Mouse (Mus musculus): ENCODE data around the gene Ikbke. TPM values are rescaled to one million over a fixed set of nuclear protein-coding genes. Genes with fewer than 3 reads are reported as not detected.

Ikbke gene
- total RNA-seq, 1 experiment, result 4.2 TPM

DNA sequence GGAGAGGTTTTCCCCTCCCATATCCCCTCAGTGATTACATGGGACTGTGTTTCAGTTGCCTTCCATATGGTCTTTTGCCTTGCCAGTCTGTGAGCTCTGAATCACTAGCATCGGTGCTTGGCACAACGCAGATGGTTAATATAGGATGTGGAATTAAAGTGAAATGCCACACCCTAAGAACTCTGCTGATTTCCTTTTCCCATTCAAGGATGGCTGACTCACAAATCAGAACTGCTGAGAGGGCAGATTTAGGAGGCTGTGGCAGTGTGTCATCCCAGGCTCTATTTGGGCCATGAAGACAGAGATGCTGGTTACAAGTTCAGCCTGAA is 14.5 kb upstream of the Ikbke start:
- peaks cover 17% of the 10 kb centered on the region for H3K36me3 ChIP-seq (ENCODE audit: control insufficient read depth, insufficient read depth, low read length, poor library complexity, severe bottlenecking)
- TF ChIP-seq MAFK (IDR thresholded peaks at IDR 0.05; ENCODE audit: insufficient read depth, low read depth, low read length) (peak; percentile 51; the same call in 1 of the 2 replicates), ZNF384 (IDR thresholded peaks at IDR 0.05; ENCODE audit: low read depth, low read length) (no peak), HCFC1 (IDR thresholded peaks at IDR 0.05; ENCODE audit: borderline replicate concordance, insufficient read depth, low read length) (no peak)
- in situ Hi-C loops (cut with MboI; ENCODE audit: low sequenced_read_pairs in 2 of 2, unreplicated experiment in 2 of 2), result loop anchor here (10.0 to 25.0 kb wide), 2 partner anchors 261 to 268 kb away; no protein-coding TSS in a partner anchor

DNA sequence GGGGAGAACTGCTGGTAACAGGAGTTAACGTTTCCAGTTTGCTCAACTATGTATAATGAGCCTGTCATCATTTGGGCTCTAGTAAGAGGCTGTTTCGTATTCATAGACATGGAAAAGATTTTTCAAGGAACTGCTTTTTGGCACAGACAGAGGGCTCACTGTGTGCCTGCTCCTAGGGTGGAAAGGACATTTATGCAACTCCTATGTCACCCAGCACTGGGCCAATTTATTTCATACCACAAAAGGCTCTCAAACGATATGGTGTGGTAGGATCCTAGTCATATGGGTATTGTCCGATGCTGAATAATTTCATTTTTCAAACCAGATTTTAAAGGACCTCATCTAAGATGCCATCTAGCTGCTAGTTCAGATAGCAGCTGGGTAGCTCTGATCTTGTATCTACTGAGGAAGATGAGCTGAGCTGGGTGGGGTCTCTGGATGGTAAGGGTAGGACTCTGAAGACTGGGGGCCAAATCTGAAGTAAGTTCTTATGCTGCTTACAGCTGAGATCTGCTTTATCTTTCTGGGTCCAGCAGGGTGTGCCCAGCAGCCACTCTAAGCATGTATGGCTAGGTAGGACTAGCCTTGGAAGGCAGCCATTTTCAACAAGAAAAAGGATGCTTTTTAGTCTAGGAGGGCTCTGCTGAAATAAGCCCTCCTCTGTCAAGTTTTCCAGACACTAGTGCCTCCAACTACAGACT is 14.0 kb upstream of the Ikbke start:
- no peak overlapping the region for H3K4me3 ChIP-seq (ENCODE audit: insufficient read depth in 1 of 2, low read depth in 1 of 2, low read length in 2 of 2, poor library complexity in 1 of 2, severe bottlenecking in 1 of 2)
- no peak overlapping the region for H3K9ac ChIP-seq (ENCODE audit: insufficient read depth, low read depth, low read length, poor library complexity, severe bottlenecking)
- no peak overlapping the region for H3K27ac ChIP-seq (ENCODE audit: insufficient read depth, low read depth, low read length, poor library complexity, severe bottlenecking)
- in situ Hi-C loops (cut with MboI; ENCODE audit: low sequenced_read_pairs in 2 of 2, unreplicated experiment in 2 of 2), result loop anchor here (10.0 to 25.0 kb wide), 2 partner anchors 261 to 269 kb away; no protein-coding TSS in a partner anchor
- DNase-seq (ENCODE audit: low read depth, low spot score), result no peak
- TF ChIP-seq ZNF384 (IDR thresholded peaks at IDR 0.05; ENCODE audit: low read depth, low read length) (no peak), CHD2 (IDR thresholded peaks at IDR 0.05; ENCODE audit: low read depth, low read length) (no peak), HCFC1 (IDR thresholded peaks at IDR 0.05; ENCODE audit: borderline replicate concordance, insufficient read depth, low read length) (no peak), ZC3H11A (IDR thresholded peaks at IDR 0.05; ENCODE audit: borderline replicate concordance, low read depth, low read length) (no peak), MAFK (IDR thresholded peaks at IDR 0.05; ENCODE audit: insufficient read depth, low read depth, low read length) (no peak)
- H3K36me3 ChIP-seq (ENCODE audit: control insufficient read depth, insufficient read depth, low read length, poor library complexity, severe bottlenecking), result peaks cover 20% of the 10 kb centered on the region
- no peaks in the 10 kb centered on the region for H3K4me1 ChIP-seq (ENCODE audit: control insufficient read depth in 2 of 2, insufficient read depth in 2 of 2, low read length in 2 of 2, poor library complexity in 1 of 2)
- H3K9me3 ChIP-seq (ENCODE audit: control insufficient read depth, insufficient read depth, low read depth, low read length), result no peaks in the 10 kb centered on the region

More for the DNA sequence above, 14.5 kb upstream of the Ikbke start:
- no peaks in the 10 kb centered on the region for H3K4me1 ChIP-seq (ENCODE audit: control insufficient read depth in 2 of 2, insufficient read depth in 2 of 2, low read length in 2 of 2, poor library complexity in 1 of 2)
- no peaks in the 10 kb centered on the region for H3K9me3 ChIP-seq (ENCODE audit: control insufficient read depth, insufficient read depth, low read depth, low read length)
- no peak for DNase-seq (ENCODE audit: low read depth, low spot score)
- H3K4me3 ChIP-seq (ENCODE audit: insufficient read depth in 1 of 2, low read depth in 1 of 2, low read length in 2 of 2, poor library complexity in 1 of 2, severe bottlenecking in 1 of 2), result no peak overlapping the region
- no peak overlapping the region for H3K9ac ChIP-seq (ENCODE audit: insufficient read depth, low read depth, low read length, poor library complexity, severe bottlenecking)
- H3K27ac ChIP-seq (ENCODE audit: insufficient read depth, low read depth, low read length, poor library complexity, severe bottlenecking), result no peak overlapping the region

DNA sequence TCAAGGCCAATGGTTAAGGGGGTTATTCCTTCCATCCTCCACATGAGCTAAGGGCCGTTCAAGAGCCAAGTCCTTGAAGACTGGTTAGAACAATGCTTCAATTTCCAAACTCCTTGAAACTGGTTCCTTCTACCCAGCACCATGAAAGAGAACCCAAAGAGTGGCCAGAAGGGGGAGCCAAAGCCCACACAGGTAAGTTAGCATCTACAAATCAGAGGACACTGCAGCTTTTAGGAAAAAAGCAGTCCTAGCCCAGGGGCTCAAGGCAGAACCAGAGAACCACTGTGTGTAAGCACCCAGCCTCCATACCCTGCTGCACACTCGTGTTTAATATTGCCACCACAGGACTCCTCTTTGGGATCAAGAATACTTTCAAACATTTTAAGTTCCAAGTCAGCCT is 11.2 kb upstream of the Ikbke start:
- H3K27ac ChIP-seq (ENCODE audit: insufficient read depth, low read depth, low read length, poor library complexity, severe bottlenecking), result no peak overlapping the region
- DNase-seq (ENCODE audit: low read depth, low spot score), result peak; percentile 69
- H3K36me3 ChIP-seq (ENCODE audit: control insufficient read depth, insufficient read depth, low read length, poor library complexity, severe bottlenecking), result peaks cover 11% of the 10 kb centered on the region; the same call in 1 of the 2 replicates
- TF ChIP-seq ZNF384 (IDR thresholded peaks at IDR 0.05; ENCODE audit: low read depth, low read length), result no peak
- no peak for TF ChIP-seq HCFC1 (IDR thresholded peaks at IDR 0.05; ENCODE audit: borderline replicate concordance, insufficient read depth, low read length)
- TF ChIP-seq ZC3H11A (IDR thresholded peaks at IDR 0.05; ENCODE audit: borderline replicate concordance, low read depth, low read length), result no peak
- no peak for TF ChIP-seq CHD2 (IDR thresholded peaks at IDR 0.05; ENCODE audit: low read depth, low read length)
- in situ Hi-C loops (cut with MboI; ENCODE audit: low sequenced_read_pairs in 2 of 2, unreplicated experiment in 2 of 2), result loop anchor here (10.0 to 25.0 kb wide), 2 partner anchors 264 to 272 kb away; no protein-coding TSS in a partner anchor
- H3K4me1 ChIP-seq (ENCODE audit: control insufficient read depth in 2 of 2, insufficient read depth in 2 of 2, low read length in 2 of 2, poor library complexity in 1 of 2), result 0 out of 4 replicates have a peak, but pooled peaks cover 0 to 2% of the 10 kb centered on the region in 2 experiments
- H3K4me3 ChIP-seq (ENCODE audit: insufficient read depth in 1 of 2, low read depth in 1 of 2, low read length in 2 of 2, poor library complexity in 1 of 2, severe bottlenecking in 1 of 2), result no peak overlapping the region
- H3K9me3 ChIP-seq (ENCODE audit: control insufficient read depth, insufficient read depth, low read depth, low read length), result no peaks in the 10 kb centered on the region
- no peak overlapping the region for H3K9ac ChIP-seq (ENCODE audit: insufficient read depth, low read depth, low read length, poor library complexity, severe bottlenecking)

DNA sequence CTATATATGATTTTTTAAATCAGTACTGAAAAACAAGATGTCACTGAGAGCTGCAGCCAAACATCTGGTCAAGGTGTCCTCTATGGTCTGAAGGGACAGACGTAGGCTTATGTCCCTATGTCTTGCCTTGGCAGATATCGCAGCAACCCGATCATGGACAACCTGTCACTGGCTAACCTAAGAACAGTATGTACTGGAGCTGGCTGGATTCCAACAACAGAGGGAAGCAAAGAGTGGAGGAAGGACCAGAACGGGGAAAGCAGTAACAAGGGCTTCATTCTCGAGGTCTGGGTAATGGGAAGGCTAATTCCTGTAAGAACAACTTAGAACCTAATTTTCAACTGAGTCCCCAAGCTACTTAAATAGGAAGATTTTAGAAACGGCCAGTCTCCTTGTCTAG is 9.5 kb upstream of the Ikbke start:
- no peak overlapping the region for H3K27ac ChIP-seq (ENCODE audit: insufficient read depth, low read depth, low read length, poor library complexity, severe bottlenecking)
- TF ChIP-seq MAFK (IDR thresholded peaks at IDR 0.05; ENCODE audit: insufficient read depth, low read depth, low read length), result no peak
- no peak for TF ChIP-seq ZNF384 (IDR thresholded peaks at IDR 0.05; ENCODE audit: low read depth, low read length)
- no peak for TF ChIP-seq HCFC1 (IDR thresholded peaks at IDR 0.05; ENCODE audit: borderline replicate concordance, insufficient read depth, low read length)
- TF ChIP-seq ZC3H11A (IDR thresholded peaks at IDR 0.05; ENCODE audit: borderline replicate concordance, low read depth, low read length), result no peak
- no peak for TF ChIP-seq CHD2 (IDR thresholded peaks at IDR 0.05; ENCODE audit: low read depth, low read length)
- no peak overlapping the region for H3K4me3 ChIP-seq (ENCODE audit: insufficient read depth in 1 of 2, low read depth in 1 of 2, low read length in 2 of 2, poor library complexity in 1 of 2, severe bottlenecking in 1 of 2)
- peaks cover 7% of the 10 kb centered on the region; the same call in 1 of the 2 replicates for H3K36me3 ChIP-seq (ENCODE audit: control insufficient read depth, insufficient read depth, low read length, poor library complexity, severe bottlenecking)
- no peak overlapping the region for H3K9ac ChIP-seq (ENCODE audit: insufficient read depth, low read depth, low read length, poor library complexity, severe bottlenecking)
- no peak for DNase-seq (ENCODE audit: low read depth, low spot score)
- no peaks in the 10 kb centered on the region for H3K9me3 ChIP-seq (ENCODE audit: control insufficient read depth, insufficient read depth, low read depth, low read length)
- in situ Hi-C loops (cut with MboI; ENCODE audit: low sequenced_read_pairs in 2 of 2, unreplicated experiment in 2 of 2), result loop anchor here in 1 of 2 experiments (25.0 kb wide), 1 partner anchor 273 kb away; no protein-coding TSS in a partner anchor
- H3K4me1 ChIP-seq (ENCODE audit: control insufficient read depth in 2 of 2, insufficient read depth in 2 of 2, low read length in 2 of 2, poor library complexity in 1 of 2), result 0 out of 4 replicates have a peak, but pooled peaks cover 0 to 2% of the 10 kb centered on the region in 2 experiments
